Mouse (Mus musculus): Measurements from ENCODE around the gene Taf9. TPM values are rescaled to one million over a fixed set of nuclear protein-coding genes. Genes with fewer than 3 reads are reported as not detected.

The Taf9 gene
- polyA plus RNA-seq (2015; fragmentation: Nextera tagmentation; extraction: Ambion mirVana): 12.2 and 13.3 TPM in 2 replicates

DNA sequence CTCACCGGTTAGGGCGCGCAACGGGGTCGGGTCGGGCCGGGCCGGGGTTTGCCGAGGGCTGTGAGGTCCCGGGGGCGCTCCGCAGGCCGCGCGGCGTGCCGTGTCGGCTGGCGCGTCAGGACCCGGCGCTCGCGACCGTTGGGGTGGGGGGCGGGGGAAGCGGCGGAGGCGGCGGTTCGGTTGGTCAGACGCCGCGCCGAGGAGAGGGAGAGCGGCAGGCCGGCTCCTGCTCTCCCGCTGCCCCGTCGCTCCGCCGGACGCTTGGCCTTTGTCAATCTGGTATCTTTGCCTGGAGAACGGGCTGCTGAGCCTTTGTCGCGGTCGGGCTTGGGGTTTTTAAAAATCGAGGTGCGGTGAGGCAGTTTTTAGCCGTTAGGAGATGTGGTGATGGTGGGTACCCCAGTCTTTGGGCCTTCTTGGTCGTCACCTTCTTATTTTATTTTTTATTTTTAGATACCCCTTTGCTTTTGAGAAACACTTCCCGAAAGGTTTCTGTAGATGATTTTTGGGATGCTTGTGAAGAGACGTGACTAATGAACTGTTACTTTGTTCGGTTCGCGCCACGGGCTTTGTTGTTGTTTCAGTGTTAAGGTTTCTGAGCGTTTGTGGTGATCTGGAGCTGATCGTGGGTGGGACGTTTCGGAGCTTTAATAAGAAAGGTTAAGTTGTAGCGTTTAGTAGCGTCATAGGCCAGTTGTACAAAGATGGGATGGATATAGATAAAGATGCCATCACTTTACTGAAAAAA lies at the start of gene Taf9:
Gene Taf9 (plus strand): TSS at position 141 of the 748 bp plus-strand sequence.
- peak within 1 kb of the TSS; percentile 89 for H3K4me2 ChIP-seq (ENCODE audit: low read depth, low read length)
- ATAC-seq (ENCODE audit: low read depth): peak; percentile 59

DNA sequence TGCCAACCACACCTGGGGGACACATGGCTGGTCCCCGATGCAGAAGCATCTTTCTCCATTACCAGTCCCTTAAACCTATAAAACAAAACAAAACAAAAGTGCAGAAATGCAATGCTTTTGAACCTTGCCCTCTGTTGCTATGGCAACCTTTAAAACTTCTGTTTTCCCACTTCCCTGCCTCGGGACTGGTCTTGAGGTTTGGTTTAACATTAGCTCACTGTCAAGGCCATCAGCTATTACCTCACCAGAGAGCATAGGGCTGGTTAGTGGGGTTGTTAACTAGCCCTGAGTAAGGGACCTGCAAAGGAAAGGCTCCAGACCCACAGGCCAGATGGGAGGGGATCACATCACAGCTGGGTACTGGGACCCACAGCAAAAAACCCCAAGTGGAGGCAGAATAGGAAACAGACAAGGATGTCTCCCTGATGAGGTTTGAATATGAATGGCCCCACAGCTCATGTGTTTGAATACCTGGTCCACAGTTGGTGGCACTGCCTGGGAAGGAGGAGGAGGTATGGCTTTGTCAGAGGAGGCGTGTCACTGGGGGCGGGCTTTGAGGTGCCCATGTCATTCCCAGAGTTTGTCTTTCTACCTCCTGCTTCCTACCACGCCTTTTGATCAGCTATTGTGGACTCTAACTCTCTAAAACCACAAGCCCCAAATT lies 49.0 kb upstream of the Taf9 start:
- H3K4me2 ChIP-seq (ENCODE audit: low read depth, low read length): no peak overlapping the region
- H3K9me3 ChIP-seq (replicated peaks; ENCODE audit: control insufficient read depth, low read length): no peaks in the 10 kb centered on the region
- no peak overlapping the region for H3K4me3 ChIP-seq (ENCODE audit: low read depth, low read length)
- H3K27ac ChIP-seq (ENCODE audit: low read length): peak overlapping the region; percentile 81
- no peaks in the 10 kb centered on the region for H3K27me3 ChIP-seq (ENCODE audit: control insufficient read depth, insufficient read depth, low read depth, low read length)
- no peaks in the 10 kb centered on the region for H3K36me3 ChIP-seq (ENCODE audit: control insufficient read depth, insufficient read depth)
- WGBS (ENCODE audit: insufficient replicate concordance): 52% methylated on average over 5 of the region's 5 CpGs
- ATAC-seq (ENCODE audit: low read depth): peak; percentile 89
- peaks cover 7% of the 10 kb centered on the region for H3K4me1 ChIP-seq (ENCODE audit: control insufficient read depth, low read depth, low read length)
- no peak overlapping the region for H3K9ac ChIP-seq (ENCODE audit: low read depth, low read length)

More for the DNA sequence above, at the start of gene Taf9:
- under 1% methylated on average over 62 of the region's 63 CpGs for WGBS (ENCODE audit: insufficient replicate concordance)
- Histone ChIP-seq H3K9me3 (replicated peaks; ENCODE audit: control insufficient read depth, low read length) (no peaks in the 10 kb centered on the region), H3K4me3 (ENCODE audit: low read depth, low read length) (peak within 1 kb of the TSS; percentile 99), H3K4me1 (ENCODE audit: control insufficient read depth, low read depth, low read length) (peaks cover 7% of the 10 kb centered on the region), H3K9ac (ENCODE audit: low read depth, low read length) (peak within 1 kb of the TSS; percentile 83), H3K36me3 (ENCODE audit: control insufficient read depth, insufficient read depth) (peaks cover 10% of the 10 kb centered on the region), H3K27ac (ENCODE audit: low read length) (peak within 1 kb of the TSS; percentile 94), H3K27me3 (ENCODE audit: control insufficient read depth, insufficient read depth, low read depth, low read length) (no peaks in the 10 kb centered on the region)

DNA sequence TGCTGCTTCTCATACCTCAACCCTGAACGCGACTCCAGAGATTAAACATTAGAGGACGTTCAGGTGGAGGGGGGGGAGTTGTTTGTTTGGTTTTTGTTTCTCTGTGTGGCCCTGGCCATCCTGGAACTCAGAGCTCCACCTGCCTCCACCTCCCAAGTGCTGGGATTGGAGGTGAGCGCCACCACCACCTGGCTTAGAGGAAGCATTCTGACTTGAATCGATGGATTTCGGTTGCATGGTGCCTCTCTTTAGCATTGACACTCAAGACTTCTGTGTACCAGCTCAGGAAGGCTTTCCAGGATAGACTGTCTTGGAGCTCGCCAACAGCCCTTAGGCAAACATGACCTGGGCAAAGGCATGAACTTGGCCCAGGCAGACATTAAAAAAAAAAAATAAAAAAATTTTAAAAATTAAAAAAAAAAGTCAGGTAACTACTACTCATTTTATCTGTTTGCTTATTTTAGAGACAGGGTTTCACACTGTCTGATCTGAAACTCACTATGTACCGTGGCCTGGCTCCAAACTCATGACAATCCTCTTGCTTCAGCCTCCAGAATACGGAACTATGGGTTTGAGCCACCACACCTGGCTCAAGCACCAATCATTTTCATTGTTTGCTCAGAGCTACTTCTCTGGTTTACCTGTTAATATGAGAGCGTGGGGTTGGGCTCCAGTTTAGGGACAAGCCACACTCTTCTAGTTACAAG lies 48.2 kb upstream of the Taf9 start:
- no peak for ATAC-seq (ENCODE audit: low read depth)
- Histone ChIP-seq H3K4me3 (ENCODE audit: low read depth, low read length) (no peak overlapping the region), H3K36me3 (ENCODE audit: control insufficient read depth, insufficient read depth) (no peaks in the 10 kb centered on the region), H3K4me2 (ENCODE audit: low read depth, low read length) (no peak overlapping the region), H3K4me1 (ENCODE audit: control insufficient read depth, low read depth, low read length) (peaks cover 7% of the 10 kb centered on the region), H3K27ac (ENCODE audit: low read length) (peak overlapping the region; percentile 81), H3K9ac (ENCODE audit: low read depth, low read length) (no peak overlapping the region), H3K27me3 (ENCODE audit: control insufficient read depth, insufficient read depth, low read depth, low read length) (no peaks in the 10 kb centered on the region), H3K9me3 (replicated peaks; ENCODE audit: control insufficient read depth, low read length) (no peaks in the 10 kb centered on the region)
- 71% methylated on average over 10 of the region's 10 CpGs for WGBS (ENCODE audit: insufficient replicate concordance)

DNA sequence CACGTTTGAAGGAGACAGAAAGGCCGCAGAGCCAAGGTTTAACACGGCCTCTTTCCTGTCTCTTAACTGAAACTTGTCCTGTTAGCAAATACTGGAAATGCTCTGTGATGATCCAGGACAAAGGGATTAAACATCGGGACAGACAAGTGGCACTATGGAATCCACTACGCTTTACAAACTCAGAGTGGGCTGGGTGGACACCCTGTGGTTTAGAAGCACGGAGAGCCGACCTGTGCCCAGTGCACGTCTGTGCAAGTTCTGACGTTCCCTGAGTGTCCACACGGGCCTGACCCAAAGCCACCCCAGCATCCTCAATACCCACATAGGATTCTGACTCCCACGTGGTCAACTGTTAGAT lies 47.7 kb upstream of the Taf9 start:
- WGBS (ENCODE audit: insufficient replicate concordance): 69% methylated on average over 11 of the region's 11 CpGs
- H3K27me3 ChIP-seq (ENCODE audit: control insufficient read depth, insufficient read depth, low read depth, low read length): no peaks in the 10 kb centered on the region
- H3K9ac ChIP-seq (ENCODE audit: low read depth, low read length): no peak overlapping the region
- peaks cover 7% of the 10 kb centered on the region for H3K4me1 ChIP-seq (ENCODE audit: control insufficient read depth, low read depth, low read length)
- H3K4me3 ChIP-seq (ENCODE audit: low read depth, low read length): no peak overlapping the region
- 0 out of 2 replicates have a peak overlapping the region, but pooled peaks have one; percentile 81 for H3K27ac ChIP-seq (ENCODE audit: low read length)
- ATAC-seq (ENCODE audit: low read depth): no peak
- no peaks in the 10 kb centered on the region for H3K36me3 ChIP-seq (ENCODE audit: control insufficient read depth, insufficient read depth)
- H3K4me2 ChIP-seq (ENCODE audit: low read depth, low read length): no peak overlapping the region
- no peaks in the 10 kb centered on the region for H3K9me3 ChIP-seq (replicated peaks; ENCODE audit: control insufficient read depth, low read length)

DNA sequence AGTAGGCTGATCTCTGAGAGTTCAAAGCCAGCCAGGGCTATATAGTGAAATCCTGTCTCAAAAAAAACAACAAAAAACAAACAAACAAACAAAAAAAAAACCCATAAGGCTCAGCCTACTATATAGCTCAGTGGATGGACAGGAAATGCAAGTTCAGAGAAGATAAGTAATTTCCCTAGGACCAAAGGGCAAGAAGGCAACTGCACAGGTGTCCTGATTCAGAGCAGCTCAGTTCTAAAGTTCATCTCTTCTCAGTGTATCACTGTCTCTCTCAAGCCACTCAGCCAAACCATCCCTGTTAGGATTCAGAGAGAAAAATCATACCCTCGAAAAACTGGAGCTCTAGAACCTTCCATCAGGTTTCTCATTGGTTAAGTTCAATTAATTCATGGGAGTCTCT lies 45.5 kb upstream of the Taf9 start:
- peaks cover 7% of the 10 kb centered on the region for H3K4me1 ChIP-seq (ENCODE audit: control insufficient read depth, low read depth, low read length)
- WGBS (ENCODE audit: insufficient replicate concordance): 44% methylated on average over 1 of the region's 1 CpGs
- H3K27me3 ChIP-seq (ENCODE audit: control insufficient read depth, insufficient read depth, low read depth, low read length): no peaks in the 10 kb centered on the region
- no peak overlapping the region for H3K4me3 ChIP-seq (ENCODE audit: low read depth, low read length)
- no peaks in the 10 kb centered on the region for H3K9me3 ChIP-seq (replicated peaks; ENCODE audit: control insufficient read depth, low read length)
- no peaks in the 10 kb centered on the region for H3K36me3 ChIP-seq (ENCODE audit: control insufficient read depth, insufficient read depth)
- H3K4me2 ChIP-seq (ENCODE audit: low read depth, low read length): no peak overlapping the region
- ATAC-seq (ENCODE audit: low read depth): no peak
- H3K9ac ChIP-seq (ENCODE audit: low read depth, low read length): no peak overlapping the region
- H3K27ac ChIP-seq (ENCODE audit: low read length): no peak overlapping the region

DNA sequence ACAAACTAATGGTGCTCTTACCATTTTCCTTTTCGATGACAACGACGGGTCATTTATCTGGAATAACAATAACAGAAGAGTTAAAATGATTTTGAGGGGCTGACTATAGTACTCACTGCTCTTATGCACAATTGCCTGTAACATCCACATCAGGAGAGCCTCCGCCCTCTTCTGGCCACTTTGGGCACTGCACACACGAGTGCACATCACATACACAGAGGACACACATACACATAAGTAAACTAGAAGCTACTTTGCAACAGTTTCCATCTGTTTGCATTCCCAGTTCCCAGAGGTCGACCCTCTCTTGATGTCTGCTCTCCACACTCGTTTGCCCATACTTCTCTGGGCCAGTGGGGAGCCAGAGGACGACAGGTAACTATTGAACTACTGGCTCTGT lies 43.6 kb upstream of the Taf9 start:
- Histone ChIP-seq H3K9ac (ENCODE audit: low read depth, low read length) (no peak overlapping the region), H3K27me3 (ENCODE audit: control insufficient read depth, insufficient read depth, low read depth, low read length) (no peaks in the 10 kb centered on the region), H3K36me3 (ENCODE audit: control insufficient read depth, insufficient read depth) (no peaks in the 10 kb centered on the region), H3K4me2 (ENCODE audit: low read depth, low read length) (no peak overlapping the region), H3K27ac (ENCODE audit: low read length) (no peak overlapping the region), H3K4me3 (ENCODE audit: low read depth, low read length) (no peak overlapping the region), H3K4me1 (ENCODE audit: control insufficient read depth, low read depth, low read length) (no peaks in the 10 kb centered on the region; the same call in none of the 2 replicates), H3K9me3 (replicated peaks; ENCODE audit: control insufficient read depth, low read length) (no peaks in the 10 kb centered on the region)
- 69% methylated on average over 8 of the region's 8 CpGs for WGBS (ENCODE audit: insufficient replicate concordance)
- no peak for ATAC-seq (ENCODE audit: low read depth)

DNA sequence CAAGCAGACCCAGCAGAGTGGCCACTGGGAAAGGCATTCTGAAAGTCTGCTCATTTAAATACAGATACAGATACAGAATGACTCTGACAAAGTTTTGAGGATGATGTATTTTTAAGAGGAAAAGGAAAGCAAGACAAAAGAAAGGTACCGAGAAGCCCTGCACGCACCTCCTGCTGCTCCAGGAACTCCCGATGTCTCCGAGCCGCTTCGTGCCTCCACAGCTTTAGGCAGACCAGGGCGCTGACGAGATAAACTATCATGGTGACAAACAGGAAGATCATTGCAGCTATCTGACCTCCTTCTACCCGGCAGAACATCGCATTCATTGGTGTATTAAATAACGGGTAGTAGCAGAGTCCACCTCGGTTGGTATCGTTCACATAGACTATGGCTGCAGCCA lies 40.1 kb upstream of the Taf9 start:
- WGBS (ENCODE audit: insufficient replicate concordance): 80% methylated on average over 13 of the region's 13 CpGs
- H3K27me3 ChIP-seq (ENCODE audit: control insufficient read depth, insufficient read depth, low read depth, low read length): peaks cover 2% of the 10 kb centered on the region
- peaks cover under 1% of the 10 kb centered on the region; the same call in 1 of the 2 replicates for H3K4me1 ChIP-seq (ENCODE audit: control insufficient read depth, low read depth, low read length)
- no peaks in the 10 kb centered on the region for H3K36me3 ChIP-seq (ENCODE audit: control insufficient read depth, insufficient read depth)
- no peaks in the 10 kb centered on the region for H3K9me3 ChIP-seq (replicated peaks; ENCODE audit: control insufficient read depth, low read length)
- no peak overlapping the region for H3K4me2 ChIP-seq (ENCODE audit: low read depth, low read length)
- no peak for ATAC-seq (ENCODE audit: low read depth)
- no peak overlapping the region for H3K9ac ChIP-seq (ENCODE audit: low read depth, low read length)
- no peak overlapping the region for H3K4me3 ChIP-seq (ENCODE audit: low read depth, low read length)
- no peak overlapping the region for H3K27ac ChIP-seq (ENCODE audit: low read length)

DNA sequence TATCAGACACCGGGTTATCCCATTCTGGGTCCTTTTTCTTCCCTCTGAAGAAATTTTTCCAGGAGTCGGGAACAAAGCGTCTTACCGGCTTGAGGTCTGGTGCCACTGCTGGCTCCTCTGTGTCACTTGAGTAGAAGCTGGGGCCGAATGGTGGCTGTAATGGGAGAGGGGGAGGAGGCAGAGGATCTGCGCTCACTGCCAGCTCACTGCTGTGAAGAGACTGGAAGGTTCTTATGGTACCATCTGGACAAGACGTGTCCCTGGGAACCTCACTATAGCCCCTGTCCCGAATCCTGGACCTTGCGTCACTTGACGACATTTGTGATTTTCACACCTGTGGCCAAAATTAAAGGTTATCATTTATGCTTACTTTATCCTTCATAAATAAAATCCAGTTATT lies 39.1 kb upstream of the Taf9 start:
- Histone ChIP-seq H3K27ac (ENCODE audit: low read length) (no peak overlapping the region), H3K9me3 (replicated peaks; ENCODE audit: control insufficient read depth, low read length) (no peaks in the 10 kb centered on the region), H3K4me3 (ENCODE audit: low read depth, low read length) (no peak overlapping the region), H3K9ac (ENCODE audit: low read depth, low read length) (no peak overlapping the region), H3K36me3 (ENCODE audit: control insufficient read depth, insufficient read depth) (peaks cover under 1% of the 10 kb centered on the region; the same call in 1 of the 2 replicates), H3K27me3 (ENCODE audit: control insufficient read depth, insufficient read depth, low read depth, low read length) (peaks cover 5% of the 10 kb centered on the region), H3K4me1 (ENCODE audit: control insufficient read depth, low read depth, low read length) (peaks cover 5% of the 10 kb centered on the region), H3K4me2 (ENCODE audit: low read depth, low read length) (no peak overlapping the region)
- 84% methylated on average over 10 of the region's 10 CpGs for WGBS (ENCODE audit: insufficient replicate concordance)
- no peak for ATAC-seq (ENCODE audit: low read depth)

DNA sequence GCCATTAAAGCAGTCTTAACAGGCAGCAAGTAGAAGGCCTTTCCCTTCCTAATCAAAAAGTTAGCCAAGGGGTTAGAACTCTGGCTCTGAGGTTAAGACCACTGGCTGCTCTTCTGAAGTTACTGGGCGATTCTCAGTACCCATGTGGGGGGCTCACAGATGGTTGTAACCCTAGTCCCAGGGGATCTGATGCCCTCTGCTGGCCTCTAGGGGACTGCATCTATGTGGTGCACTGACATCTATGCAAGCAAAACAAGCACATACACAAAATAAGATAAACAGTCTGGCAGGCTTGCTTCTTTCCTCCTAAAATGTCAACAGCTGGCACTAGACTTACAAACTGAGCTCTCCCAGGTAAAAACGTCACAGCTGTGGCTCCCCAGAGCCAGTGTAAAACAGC lies 38.5 kb upstream of the Taf9 start:
- Histone ChIP-seq H3K27ac (ENCODE audit: low read length) (no peak overlapping the region), H3K4me3 (ENCODE audit: low read depth, low read length) (no peak overlapping the region), H3K9ac (ENCODE audit: low read depth, low read length) (no peak overlapping the region), H3K27me3 (ENCODE audit: control insufficient read depth, insufficient read depth, low read depth, low read length) (peaks cover 5% of the 10 kb centered on the region), H3K4me2 (ENCODE audit: low read depth, low read length) (no peak overlapping the region), H3K9me3 (replicated peaks; ENCODE audit: control insufficient read depth, low read length) (no peaks in the 10 kb centered on the region), H3K36me3 (ENCODE audit: control insufficient read depth, insufficient read depth) (peaks cover 6% of the 10 kb centered on the region), H3K4me1 (ENCODE audit: control insufficient read depth, low read depth, low read length) (peaks cover 5% of the 10 kb centered on the region)
- WGBS (ENCODE audit: insufficient replicate concordance): 46% methylated on average over 2 of the region's 2 CpGs
- ATAC-seq (ENCODE audit: low read depth): no peak
